9 mouse cellular contexts compared by ENCODE assay signal in genomic region chr4:36186231-36186922, GRCm38 (mm10).
DNase-seq lines count a peak whose midpoint lies in the region; ATAC-seq and TF ChIP-seq lines count a peak whose summit lies in the region.
"Had no signal": no experiment of that assay in that cellular context is flagged by ENCODE, and none has a peak within 500 bp of the region (broad histone marks: within the 10 kb centered on the region; RNA-seq: fewer than 3 reads in every experiment).

No protein-coding gene starts in this region.

- no peak overlapping the region for H3K4me3 ChIP-seq in limb, embryonic 14.5 days (replicated peaks; ENCODE audit: low read length)
- no peak overlapping the region for H3K4me3 ChIP-seq in limb, embryonic 10.5 days
- no peak overlapping the region for H3K4me3 ChIP-seq in hindbrain, embryonic 16.5 days (ENCODE audit: low read length)
- H3K4me3 ChIP-seq in midbrain, embryonic 15.5 days, result no peak overlapping the region
- H3K4me3 ChIP-seq: midbrain, embryonic 12.5 days had no signal

- ATAC-seq in cerebellum, adult (ENCODE audit: insufficient number of reproducible peaks, low FRiP score, low TSS enrichment), result no peak
- no peak for ATAC-seq in limb, embryonic 14.5 days (ENCODE audit: low FRiP score, low read depth)
- peak; percentile 76 for ATAC-seq in hindbrain, embryonic 16.5 days
- ATAC-seq in midbrain, embryonic 15.5 days (replicated peaks), result peak; percentile 63; the same call in 1 of the 2 replicates
- no peak for ATAC-seq in megakaryocyte progenitor cell, adult 5-6 weeks (replicated peaks; ENCODE audit: poor library complexity)

- no peak overlapping the region for H3K27ac ChIP-seq in limb, embryonic 14.5 days (replicated peaks; ENCODE audit: low read depth, low read length)
- no peak overlapping the region for H3K27ac ChIP-seq in limb, embryonic 10.5 days
- no peak overlapping the region for H3K27ac ChIP-seq in hindbrain, embryonic 16.5 days (ENCODE audit: low read depth, low read length)
- no peak overlapping the region for H3K27ac ChIP-seq in midbrain, embryonic 15.5 days
- H3K27ac ChIP-seq: midbrain, embryonic 12.5 days had no signal

- peak; percentile 84 to 87 for DNase-seq in cerebellum, postnatal 10 days
- DNase-seq in limb, embryonic 14.5 days (ENCODE audit: low spot score), result peak; percentile 42
- no peak for DNase-seq in limb, embryonic 10.5 days (ENCODE audit: low spot score)
- no peak for DNase-seq in spleen, postnatal 14 days (ENCODE audit: low spot score in 2 of 2)

- H3K4me2 ChIP-seq in limb, embryonic 14.5 days (replicated peaks; ENCODE audit: low read depth, low read length, severe bottlenecking), result no peak overlapping the region
- peak overlapping the region; percentile 37 for H3K4me2 ChIP-seq in hindbrain, embryonic 16.5 days (ENCODE audit: low read length)
- H3K4me2 ChIP-seq in midbrain, embryonic 15.5 days, result peak overlapping the region; percentile 24; the same call in 1 of the 2 replicates
- H3K4me2 ChIP-seq: midbrain, embryonic 12.5 days had no signal

- H3K9ac ChIP-seq in limb, embryonic 14.5 days (ENCODE audit: low read depth, low read length, severe bottlenecking), result no peak overlapping the region
- H3K9ac ChIP-seq in hindbrain, embryonic 16.5 days (ENCODE audit: low read depth, low read length), result no peak overlapping the region
- H3K9ac ChIP-seq in midbrain, embryonic 15.5 days, result no peak overlapping the region
- H3K9ac ChIP-seq: midbrain, embryonic 12.5 days had no signal

- H3K36me3 ChIP-seq in limb, embryonic 14.5 days (ENCODE audit: control insufficient read depth, insufficient read depth, low read length), result no peaks in the 10 kb centered on the region
- no peaks in the 10 kb centered on the region for H3K36me3 ChIP-seq in limb, embryonic 10.5 days
- H3K36me3 ChIP-seq in hindbrain, embryonic 16.5 days (ENCODE audit: control insufficient read depth, insufficient read depth, low read length), result no peaks in the 10 kb centered on the region
- no peaks in the 10 kb centered on the region for H3K36me3 ChIP-seq in midbrain, embryonic 15.5 days (replicated peaks)
- H3K36me3 ChIP-seq: midbrain, embryonic 12.5 days had no signal

- H3K4me1 ChIP-seq in limb, embryonic 14.5 days (ENCODE audit: control insufficient read depth, insufficient read depth, low read length), result no peaks in the 10 kb centered on the region; the same call in 1 of the 2 replicates
- no peaks in the 10 kb centered on the region for H3K4me1 ChIP-seq in limb, embryonic 10.5 days
- H3K4me1 ChIP-seq in hindbrain, embryonic 16.5 days (ENCODE audit: control insufficient read depth, insufficient read depth, low read depth, low read length), result peaks cover 3% of the 10 kb centered on the region; the same call in 1 of the 2 replicates
- peaks cover 7% of the 10 kb centered on the region; the same call in 1 of the 2 replicates for H3K4me1 ChIP-seq in midbrain, embryonic 15.5 days

- H3K27me3 ChIP-seq in limb, embryonic 14.5 days (ENCODE audit: control insufficient read depth, insufficient read depth, low read length), result no peaks in the 10 kb centered on the region
- no peaks in the 10 kb centered on the region for H3K27me3 ChIP-seq in limb, embryonic 10.5 days (ENCODE audit: low read depth, poor library complexity, severe bottlenecking)
- no peaks in the 10 kb centered on the region for H3K27me3 ChIP-seq in hindbrain, embryonic 16.5 days (replicated peaks; ENCODE audit: control insufficient read depth, insufficient read depth, low read length)
- H3K27me3 ChIP-seq in midbrain, embryonic 15.5 days (replicated peaks), result no peaks in the 10 kb centered on the region
- H3K27me3 ChIP-seq: midbrain, embryonic 12.5 days had no signal

- no peaks in the 10 kb centered on the region for H3K9me3 ChIP-seq in limb, embryonic 14.5 days (ENCODE audit: control insufficient read depth, low read length)
- H3K9me3 ChIP-seq in limb, embryonic 10.5 days (replicated peaks), result no peaks in the 10 kb centered on the region
- no peaks in the 10 kb centered on the region for H3K9me3 ChIP-seq in hindbrain, embryonic 16.5 days (ENCODE audit: control insufficient read depth, low read length)
- H3K9me3 ChIP-seq in midbrain, embryonic 15.5 days, result no peaks in the 10 kb centered on the region
- H3K9me3 ChIP-seq: midbrain, embryonic 12.5 days had no signal

- TF ChIP-seq POLR2A in limb, embryonic 14.5 days (IDR thresholded peaks at IDR 0.05; ENCODE audit: borderline replicate concordance, extremely low read depth, insufficient read depth, insufficient read length), result no peak

- WGBS in limb, embryonic 14.5 days, result 11% methylated on average over 7 of the region's 7 CpGs
- 64% methylated on average over 7 of the region's 7 CpGs for WGBS in limb, embryonic 10.5 days
- 25% methylated on average over 7 of the region's 7 CpGs for WGBS in hindbrain, embryonic 16.5 days
- WGBS in midbrain, embryonic 15.5 days, result 34% methylated on average over 7 of the region's 7 CpGs

Comparison
In these comparisons a context has a peak if more than half of its experiments do, and no peak if none do; other contexts are left out.
1. DNase-seq: peak in cerebellum, postnatal 10 days (2 of 2) and limb, embryonic 14.5 days (single experiment); none in limb, embryonic 10.5 days (single experiment) and spleen, postnatal 14 days (0 of 2).
2. ATAC-seq: peak in hindbrain, embryonic 16.5 days (single experiment) and midbrain, embryonic 15.5 days (single experiment); none in cerebellum, adult (single experiment), limb, embryonic 14.5 days (single experiment) and megakaryocyte progenitor cell, adult 5-6 weeks (single experiment).